Mouse (Mus musculus): ENCODE measurements at regions not wholly inside any gene's neighbourhood (a gene's known extent, or its start where the extent isn't known, plus 50 kb on each side); places are given as distances from the start of the nearest gene placed in this dataset.

GRCm38 (mm10) chr12:70672115-70672514 is 153.2 kb upstream of the Frmd6 start:
- 83% methylated on average over 7 of the region's 7 CpGs for WGBS
- no peak overlapping the region for H3K27ac ChIP-seq (ENCODE audit: low read length)
- H3K9ac ChIP-seq (replicated peaks; ENCODE audit: low read length), result no peak overlapping the region
- no peak for ATAC-seq (ENCODE audit: low FRiP score, low TSS enrichment)
- no peak overlapping the region for H3K4me3 ChIP-seq (ENCODE audit: low read length)
- no peak overlapping the region for H3K4me2 ChIP-seq (replicated peaks; ENCODE audit: low read depth, low read length)
- H3K9me3 ChIP-seq (ENCODE audit: low read length), result 0 out of 2 replicates have a peak, but pooled peaks cover 3% of the 10 kb centered on the region
- H3K36me3 ChIP-seq (ENCODE audit: insufficient read depth, low read length), result no peaks in the 10 kb centered on the region
- no peaks in the 10 kb centered on the region for H3K4me1 ChIP-seq (ENCODE audit: insufficient read depth, low read length)
- H3K27me3 ChIP-seq (ENCODE audit: insufficient read depth, low read length), result no peaks in the 10 kb centered on the region

- Histone ChIP-seq H3K36me3 (ENCODE audit: insufficient read depth, low read length) (no peaks in the 10 kb centered on the region), H3K27me3 (ENCODE audit: insufficient read depth, low read length) (no peaks in the 10 kb centered on the region), H3K27ac (ENCODE audit: low read length) (no peak overlapping the region), H3K4me3 (ENCODE audit: low read length) (no peak overlapping the region), H3K4me1 (ENCODE audit: insufficient read depth, low read length) (no peaks in the 10 kb centered on the region), H3K9ac (replicated peaks; ENCODE audit: low read length) (no peak overlapping the region), H3K9me3 (ENCODE audit: low read length) (0 out of 2 replicates have a peak, but pooled peaks cover 3% of the 10 kb centered on the region), H3K4me2 (replicated peaks; ENCODE audit: low read depth, low read length) (no peak overlapping the region)
- 59% methylated on average over 11 of the region's 11 CpGs for WGBS
- no peak for ATAC-seq (ENCODE audit: low FRiP score, low TSS enrichment)
Observed at GRCm38 (mm10) chr12:70673188-70673587, 152.1 kb upstream of the Frmd6 start.

GRCm38 (mm10) chr12:70674144-70674543 is 151.2 kb upstream of the Frmd6 start:
- H3K27ac ChIP-seq (ENCODE audit: low read length), result no peak overlapping the region
- no peaks in the 10 kb centered on the region for H3K27me3 ChIP-seq (ENCODE audit: insufficient read depth, low read length)
- H3K9me3 ChIP-seq (ENCODE audit: low read length), result 0 out of 2 replicates have a peak, but pooled peaks cover 3% of the 10 kb centered on the region
- no peak overlapping the region for H3K4me3 ChIP-seq (ENCODE audit: low read length)
- no peak overlapping the region for H3K4me2 ChIP-seq (replicated peaks; ENCODE audit: low read depth, low read length)
- no peak for ATAC-seq (ENCODE audit: low FRiP score, low TSS enrichment)
- no peak overlapping the region for H3K9ac ChIP-seq (replicated peaks; ENCODE audit: low read length)
- WGBS, result 80% methylated on average over 2 of the region's 2 CpGs
- H3K4me1 ChIP-seq (ENCODE audit: insufficient read depth, low read length), result no peaks in the 10 kb centered on the region
- no peaks in the 10 kb centered on the region for H3K36me3 ChIP-seq (ENCODE audit: insufficient read depth, low read length)

- Histone ChIP-seq H3K4me3 (ENCODE audit: low read length) (no peak overlapping the region), H3K27ac (ENCODE audit: low read length) (no peak overlapping the region), H3K9ac (replicated peaks; ENCODE audit: low read length) (no peak overlapping the region), H3K4me1 (ENCODE audit: insufficient read depth, low read length) (no peaks in the 10 kb centered on the region), H3K9me3 (ENCODE audit: low read length) (0 out of 2 replicates have a peak, but pooled peaks cover 2% of the 10 kb centered on the region), H3K4me2 (replicated peaks; ENCODE audit: low read depth, low read length) (no peak overlapping the region), H3K27me3 (ENCODE audit: insufficient read depth, low read length) (no peaks in the 10 kb centered on the region), H3K36me3 (ENCODE audit: insufficient read depth, low read length) (no peaks in the 10 kb centered on the region)
- ATAC-seq (ENCODE audit: low FRiP score, low TSS enrichment), result no peak
- 88% methylated on average over 6 of the region's 6 CpGs for WGBS
Observed at GRCm38 (mm10) chr12:70675846-70676245, 149.5 kb upstream of the Frmd6 start.

GRCm38 (mm10) chr12:70679701-70680425 is 145.5 kb upstream of the Frmd6 start:
- H3K9me3 ChIP-seq (ENCODE audit: low read length), result no peaks in the 10 kb centered on the region
- no peak overlapping the region for H3K4me3 ChIP-seq (ENCODE audit: low read length)
- no peaks in the 10 kb centered on the region for H3K36me3 ChIP-seq (ENCODE audit: insufficient read depth, low read length)
- H3K4me1 ChIP-seq (ENCODE audit: insufficient read depth, low read length), result peaks cover 4% of the 10 kb centered on the region; the same call in 1 of the 2 replicates
- no peak overlapping the region for H3K27ac ChIP-seq (ENCODE audit: low read length)
- no peak overlapping the region for H3K4me2 ChIP-seq (replicated peaks; ENCODE audit: low read depth, low read length)
- H3K27me3 ChIP-seq (ENCODE audit: insufficient read depth, low read length), result no peaks in the 10 kb centered on the region
- H3K9ac ChIP-seq (replicated peaks; ENCODE audit: low read length), result no peak overlapping the region
- ATAC-seq (ENCODE audit: low FRiP score, low TSS enrichment), result no peak
- WGBS, result 77% methylated on average over 20 of the region's 20 CpGs

GRCm38 (mm10) chr12:70681407-70681990 is 143.8 kb upstream of the Frmd6 start:
- H3K9me3 ChIP-seq (ENCODE audit: low read length), result no peaks in the 10 kb centered on the region
- peaks cover 4% of the 10 kb centered on the region; the same call in 1 of the 2 replicates for H3K4me1 ChIP-seq (ENCODE audit: insufficient read depth, low read length)
- no peak overlapping the region for H3K27ac ChIP-seq (ENCODE audit: low read length)
- no peak overlapping the region for H3K9ac ChIP-seq (replicated peaks; ENCODE audit: low read length)
- ATAC-seq (ENCODE audit: low FRiP score, low TSS enrichment), result no peak
- no peak overlapping the region for H3K4me2 ChIP-seq (replicated peaks; ENCODE audit: low read depth, low read length)
- H3K4me3 ChIP-seq (ENCODE audit: low read length), result no peak overlapping the region
- no peaks in the 10 kb centered on the region for H3K27me3 ChIP-seq (ENCODE audit: insufficient read depth, low read length)
- 78% methylated on average over 8 of the region's 8 CpGs for WGBS
- no peaks in the 10 kb centered on the region for H3K36me3 ChIP-seq (ENCODE audit: insufficient read depth, low read length)

- 66% methylated on average over 9 of the region's 9 CpGs for WGBS
- Histone ChIP-seq H3K36me3 (ENCODE audit: insufficient read depth, low read length) (no peaks in the 10 kb centered on the region), H3K9ac (replicated peaks; ENCODE audit: low read length) (no peak overlapping the region), H3K4me1 (ENCODE audit: insufficient read depth, low read length) (peaks cover 4% of the 10 kb centered on the region; the same call in 1 of the 2 replicates), H3K27ac (ENCODE audit: low read length) (no peak overlapping the region), H3K9me3 (ENCODE audit: low read length) (no peaks in the 10 kb centered on the region), H3K4me3 (ENCODE audit: low read length) (no peak overlapping the region), H3K27me3 (ENCODE audit: insufficient read depth, low read length) (no peaks in the 10 kb centered on the region), H3K4me2 (replicated peaks; ENCODE audit: low read depth, low read length) (no peak overlapping the region)
- no peak for ATAC-seq (ENCODE audit: low FRiP score, low TSS enrichment)
Observed at GRCm38 (mm10) chr12:70684354-70684753, 141.0 kb upstream of the Frmd6 start.

GRCm38 (mm10) chr12:70685432-70685831 is 139.9 kb upstream of the Frmd6 start:
- peaks cover 4% of the 10 kb centered on the region; the same call in 1 of the 2 replicates for H3K4me1 ChIP-seq (ENCODE audit: insufficient read depth, low read length)
- no peak overlapping the region for H3K4me3 ChIP-seq (ENCODE audit: low read length)
- no peaks in the 10 kb centered on the region for H3K27me3 ChIP-seq (ENCODE audit: insufficient read depth, low read length)
- no peaks in the 10 kb centered on the region for H3K36me3 ChIP-seq (ENCODE audit: insufficient read depth, low read length)
- H3K9me3 ChIP-seq (ENCODE audit: low read length), result no peaks in the 10 kb centered on the region
- no peak overlapping the region for H3K9ac ChIP-seq (replicated peaks; ENCODE audit: low read length)
- no peak overlapping the region for H3K27ac ChIP-seq (ENCODE audit: low read length)
- H3K4me2 ChIP-seq (replicated peaks; ENCODE audit: low read depth, low read length), result no peak overlapping the region
- no peak for ATAC-seq (ENCODE audit: low FRiP score, low TSS enrichment)
- 79% methylated on average over 10 of the region's 10 CpGs for WGBS

- no peak overlapping the region for H3K27ac ChIP-seq (ENCODE audit: low read length)
- no peak overlapping the region for H3K9ac ChIP-seq (replicated peaks; ENCODE audit: low read length)
- H3K36me3 ChIP-seq (ENCODE audit: insufficient read depth, low read length), result no peaks in the 10 kb centered on the region
- no peaks in the 10 kb centered on the region for H3K9me3 ChIP-seq (ENCODE audit: low read length)
- H3K27me3 ChIP-seq (ENCODE audit: insufficient read depth, low read length), result no peaks in the 10 kb centered on the region
- 93% methylated on average over 10 of the region's 10 CpGs for WGBS
- H3K4me2 ChIP-seq (replicated peaks; ENCODE audit: low read depth, low read length), result no peak overlapping the region
- no peak overlapping the region for H3K4me3 ChIP-seq (ENCODE audit: low read length)
- ATAC-seq (ENCODE audit: low FRiP score, low TSS enrichment), result no peak
- H3K4me1 ChIP-seq (ENCODE audit: insufficient read depth, low read length), result peaks cover 2% of the 10 kb centered on the region; the same call in 1 of the 2 replicates
Observed at GRCm38 (mm10) chr12:70686337-70686736, 139.0 kb upstream of the Frmd6 start.

GRCm38 (mm10) chr12:70686971-70687370 is 138.3 kb upstream of the Frmd6 start:
- ATAC-seq (ENCODE audit: low FRiP score, low TSS enrichment), result no peak
- H3K27ac ChIP-seq (ENCODE audit: low read length), result no peak overlapping the region

More at GRCm38 (mm10) chr12:70686971-70687370, 138.3 kb upstream of the Frmd6 start:
- Histone ChIP-seq H3K4me2 (replicated peaks; ENCODE audit: low read depth, low read length) (no peak overlapping the region), H3K9me3 (ENCODE audit: low read length) (no peaks in the 10 kb centered on the region), H3K9ac (replicated peaks; ENCODE audit: low read length) (no peak overlapping the region), H3K27me3 (ENCODE audit: insufficient read depth, low read length) (no peaks in the 10 kb centered on the region), H3K36me3 (ENCODE audit: insufficient read depth, low read length) (no peaks in the 10 kb centered on the region), H3K4me1 (ENCODE audit: insufficient read depth, low read length) (no peaks in the 10 kb centered on the region), H3K4me3 (ENCODE audit: low read length) (no peak overlapping the region)
- WGBS, result 58% methylated on average over 12 of the region's 12 CpGs

Measured in kidney, embryonic 16.5 days (tissue).